In genomic region chr1:157560654-157561386, GRCm38 (mm10) we compare ENCODE assay signal across 8 mouse cellular contexts. TPM values are rescaled to one million over a fixed set of nuclear protein-coding genes. Genes with fewer than 3 reads are reported as not detected.
DNase-seq lines count a peak whose midpoint lies in the region; ATAC-seq and TF ChIP-seq lines count a peak whose summit lies in the region.

No protein-coding gene starts in this region.

- H3K4me3 ChIP-seq in forebrain, embryonic 15.5 days = no peak overlapping the region
- H3K4me3 ChIP-seq in kidney, postnatal 0 days (replicated peaks; ENCODE audit: low read depth, low read length) = no peak overlapping the region

- H3K27me3 ChIP-seq in forebrain, embryonic 15.5 days = no peaks in the 10 kb centered on the region
- H3K27me3 ChIP-seq in kidney, postnatal 0 days (ENCODE audit: insufficient read depth, low read length) = no peaks in the 10 kb centered on the region

- TF ChIP-seq CTCF in kidney, postnatal 0 days (IDR thresholded peaks at IDR 0.05; ENCODE audit: low read depth) = peak; percentile 76

- no peak overlapping the region for H3K4me2 ChIP-seq in forebrain, embryonic 15.5 days (replicated peaks)
- no peak overlapping the region for H3K4me2 ChIP-seq in kidney, postnatal 0 days (ENCODE audit: low read length)

- no peaks in the 10 kb centered on the region for H3K36me3 ChIP-seq in forebrain, embryonic 15.5 days
- H3K36me3 ChIP-seq in kidney, postnatal 0 days (ENCODE audit: insufficient read depth, low read length) = no peaks in the 10 kb centered on the region

- H3K27ac ChIP-seq in forebrain, embryonic 15.5 days (replicated peaks) = no peak overlapping the region
- H3K27ac ChIP-seq in kidney, postnatal 0 days = no peak overlapping the region

- no peaks in the 10 kb centered on the region for H3K9me3 ChIP-seq in forebrain, embryonic 15.5 days
- no peaks in the 10 kb centered on the region for H3K9me3 ChIP-seq in kidney, postnatal 0 days (replicated peaks; ENCODE audit: low read length)

- peaks cover 11% of the 10 kb centered on the region for H3K4me1 ChIP-seq in forebrain, embryonic 15.5 days
- H3K4me1 ChIP-seq in kidney, postnatal 0 days (replicated peaks; ENCODE audit: insufficient read depth, low read length) = no peaks in the 10 kb centered on the region

- no peak overlapping the region for H3K9ac ChIP-seq in forebrain, embryonic 15.5 days (replicated peaks)
- H3K9ac ChIP-seq in kidney, postnatal 0 days (ENCODE audit: low read depth, low read length) = no peak overlapping the region

- peak; percentile 54 for ATAC-seq in forebrain, embryonic 15.5 days (replicated peaks)
- peak; percentile 59; the same call in 1 of the 2 replicates for ATAC-seq in kidney, postnatal 0 days (replicated peaks; ENCODE audit: low FRiP score, low read depth)
- peak; percentile 95 for ATAC-seq in megakaryocyte progenitor cell, adult 5-6 weeks (replicated peaks; ENCODE audit: poor library complexity)

- DNase-seq in ovary, postnatal 36 days (ENCODE audit: low spot score) = peak; percentile 5
- DNase-seq in ovary, postnatal 10 days (ENCODE audit: low spot score) = no peak
- peak; percentile 26 for DNase-seq in cerebellum, adult 11 months
- DNase-seq in kidney, postnatal 0 days (ENCODE audit: low spot score) = peak; percentile 75
- peak; percentile 17 for DNase-seq in thymus, postnatal 25 days
- DNase-seq in gastrocnemius, adult 8-10 months (ENCODE audit: low spot score in 2 of 2) = no peak

- 16% methylated on average over 8 of the region's 8 CpGs for WGBS in forebrain, embryonic 15.5 days
- 27% methylated on average over 8 of the region's 8 CpGs for WGBS in kidney, postnatal 0 days

RNA-seq across cellular contexts. Expression of gene Sec16b, which starts 54.3 kb away (rescaled TPM):
- 0.34 and 0.38 TPM in 2 replicates for polyA plus RNA-seq in forebrain, embryonic 15.5 days (2015; fragmentation: Nextera tagmentation; extraction: Ambion mirVana)
- 1.8 and 2.2 TPM in 2 replicates for polyA plus RNA-seq in kidney, postnatal 0 days (2015; fragmentation: Nextera tagmentation; extraction: Ambion mirVana)
- 0.93 and 1.2 TPM in 2 replicates for total RNA-seq in megakaryocyte progenitor cell, adult 5-6 weeks (2015)
- total RNA-seq in megakaryocyte progenitor cell, adult 5-6 weeks (2017) = 0.17 and 0.54 TPM in 2 replicates
- total RNA-seq in gastrocnemius, adult 8-10 months (2022) = under 1 TPM; 0.29 to 0.79 (median 0.44) TPM

Comparison
In these comparisons a context has a peak if more than half of its experiments do, and no peak if none do; other contexts are left out.
1. DNase-seq: peak in ovary, postnatal 36 days (single experiment), cerebellum, adult 11 months (single experiment), kidney, postnatal 0 days (single experiment) and thymus, postnatal 25 days (single experiment); none in ovary, postnatal 10 days (single experiment) and gastrocnemius, adult 8-10 months (0 of 2).
2. Peak in every context shown above with its lines, with median percentiles within 50 percentile points of each other: ATAC-seq.